Mouse (Mus musculus) embryonic facial prominence, embryonic 12.5 days (tissue): ENCODE results near the gene Tpk1. TPM values are rescaled to one million over a fixed set of nuclear protein-coding genes. Genes with fewer than 3 reads are reported as not detected.

Experiments
- ATAC-seq: fragments of 200-750 bp; cut with Nextera tagmentation; 2 replicates; pipeline ENCODE4 v1.8.0; 2017; ENCODE audit not compliant: insufficient number of reproducible peaks, insufficient read depth, low FRiP score, low TSS enrichment
- H3K27ac ChIP-seq: fragments of 300-500 bp; sonication (generic); 2 replicates; pipeline ENCODE4 v1.5.1; 2016; ENCODE audit warnings: mild to moderate bottlenecking
- H3K27me3 ChIP-seq: fragments of 300-500 bp; sonication (generic); 2 replicates; pipeline ENCODE4 v1.6.1; 2016; ENCODE audit warnings: mild to moderate bottlenecking, moderate library complexity
- H3K36me3 ChIP-seq: fragments of 300-500 bp; sonication (generic); 2 replicates; pipeline ENCODE4 v1.6.1; 2016; ENCODE audit warnings: mild to moderate bottlenecking
- H3K4me1 ChIP-seq: fragments of 300-500 bp; sonication (generic); 2 replicates; pipeline ENCODE4 v1.6.1; 2016
- H3K4me2 ChIP-seq: fragments of 300-500 bp; sonication (generic); replicated peaks from 2 replicates; pipeline ENCODE4 v1.6.1; 2016; ENCODE audit warnings: mild to moderate bottlenecking, moderate library complexity
- H3K4me3 ChIP-seq: fragments of 300-500 bp; sonication (generic); 2 replicates; pipeline ENCODE4 v1.5.1; 2016; ENCODE audit warnings: mild to moderate bottlenecking
- H3K9ac ChIP-seq: fragments of 300-500 bp; sonication (generic); 2 replicates; pipeline ENCODE4 v1.6.1; 2016; ENCODE audit warnings: mild to moderate bottlenecking, moderate library complexity
- H3K9me3 ChIP-seq: fragments of 300-500 bp; sonication (generic); 2 replicates; pipeline ENCODE4 v1.6.1; 2016; ENCODE audit warnings: mild to moderate bottlenecking, moderate library complexity
- WGBS: fragments of 180-500 bp; shearing (Covaris S2); methylation state at CpG from one replicate; pipeline ENCODE4 v1.1.7; 2016; 5-methylcytosine and 5-hydroxymethylcytosine counted together
- polyA plus RNA-seq: library from polyadenylated mRNA; unstranded; fragments of >200 nt; fragmentation: Nextera tagmentation; extraction: Ambion mirVana; gene quantifications from 2 replicates; pipeline ENCODE4 v1.2.1, GENCODE M21; 2016

Tpk1 gene
- polyA plus RNA-seq, 1 experiment from 2014 or later = 7.8 TPM

- no peaks in the 10 kb centered on the region for H3K36me3 ChIP-seq
- H3K4me1 ChIP-seq = no peaks in the 10 kb centered on the region
- H3K9me3 ChIP-seq = no peaks in the 10 kb centered on the region
- H3K9ac ChIP-seq = no peak overlapping the region
- WGBS = 82% methylated on average over 2 of the region's 2 CpGs
- no peak for ATAC-seq
- no peaks in the 10 kb centered on the region for H3K27me3 ChIP-seq
- H3K27ac ChIP-seq = no peak overlapping the region
- no peak overlapping the region for H3K4me3 ChIP-seq
- no peak overlapping the region for H3K4me2 ChIP-seq
Measured at GRCm38 (mm10) chr6:43366952-43367351, 299.1 kb downstream of the Tpk1 start.

- Histone ChIP-seq H3K9me3 (no peaks in the 10 kb centered on the region), H3K27ac (no peak overlapping the region), H3K27me3 (no peaks in the 10 kb centered on the region), H3K4me1 (no peaks in the 10 kb centered on the region), H3K4me3 (no peak overlapping the region), H3K4me2 (no peak overlapping the region), H3K36me3 (no peaks in the 10 kb centered on the region), H3K9ac (no peak overlapping the region)
- WGBS = 75% methylated on average over 3 of the region's 3 CpGs
- ATAC-seq = no peak
Measured at GRCm38 (mm10) chr6:43363917-43364316, 302.2 kb downstream of the Tpk1 start.

- Histone ChIP-seq H3K4me2 (no peak overlapping the region), H3K36me3 (no peaks in the 10 kb centered on the region), H3K4me1 (no peaks in the 10 kb centered on the region), H3K27me3 (no peaks in the 10 kb centered on the region), H3K9ac (no peak overlapping the region), H3K9me3 (no peaks in the 10 kb centered on the region), H3K27ac (no peak overlapping the region), H3K4me3 (no peak overlapping the region)
- 85% methylated on average over 5 of the region's 5 CpGs for WGBS
- no peak for ATAC-seq
Measured at GRCm38 (mm10) chr6:43363291-43363820, 302.7 kb downstream of the Tpk1 start.

- Histone ChIP-seq H3K4me1 (no peaks in the 10 kb centered on the region), H3K4me2 (no peak overlapping the region), H3K36me3 (no peaks in the 10 kb centered on the region), H3K27ac (no peak overlapping the region), H3K27me3 (no peaks in the 10 kb centered on the region), H3K9me3 (no peaks in the 10 kb centered on the region), H3K4me3 (no peak overlapping the region), H3K9ac (no peak overlapping the region)
- WGBS = 46% methylated on average over 5 of the region's 5 CpGs
- no peak for ATAC-seq
Measured at GRCm38 (mm10) chr6:43361248-43361647, 304.8 kb downstream of the Tpk1 start.

GRCm38 (mm10) chr6:43360214-43360613 lies 305.9 kb downstream of the Tpk1 start:
- Histone ChIP-seq H3K4me3 (no peak overlapping the region), H3K4me1 (no peaks in the 10 kb centered on the region), H3K27me3 (no peaks in the 10 kb centered on the region), H3K9ac (no peak overlapping the region), H3K4me2 (no peak overlapping the region), H3K27ac (no peak overlapping the region), H3K9me3 (no peaks in the 10 kb centered on the region), H3K36me3 (no peaks in the 10 kb centered on the region)
- ATAC-seq = no peak
- 29% methylated on average over 3 of the region's 3 CpGs for WGBS

- no peak overlapping the region for H3K4me3 ChIP-seq
- H3K27me3 ChIP-seq = no peaks in the 10 kb centered on the region
- no peaks in the 10 kb centered on the region for H3K9me3 ChIP-seq
- no peak overlapping the region for H3K9ac ChIP-seq
- no peaks in the 10 kb centered on the region for H3K36me3 ChIP-seq
- H3K4me2 ChIP-seq = no peak overlapping the region
- no peaks in the 10 kb centered on the region for H3K4me1 ChIP-seq
- no peak overlapping the region for H3K27ac ChIP-seq
- whole genome bisulfite sequencing = 77% methylated on average over 9 of the region's 9 CpGs
- no peak for ATAC-seq
Measured at GRCm38 (mm10) chr6:43354562-43355241, 311.4 kb downstream of the Tpk1 start.

- H3K4me1 ChIP-seq = no peaks in the 10 kb centered on the region
- no peak overlapping the region for H3K27ac ChIP-seq
- no peaks in the 10 kb centered on the region for H3K9me3 ChIP-seq
- no peak overlapping the region for H3K4me3 ChIP-seq
- whole genome bisulfite sequencing = 88% methylated on average over 4 of the region's 4 CpGs
- no peak overlapping the region for H3K4me2 ChIP-seq
- H3K27me3 ChIP-seq = no peaks in the 10 kb centered on the region
- no peak overlapping the region for H3K9ac ChIP-seq
- H3K36me3 ChIP-seq = no peaks in the 10 kb centered on the region
- ATAC-seq = no peak
Measured at GRCm38 (mm10) chr6:43353446-43353845, 312.6 kb downstream of the Tpk1 start.

- Histone ChIP-seq H3K27me3 (no peaks in the 10 kb centered on the region), H3K27ac (no peak overlapping the region), H3K4me2 (no peak overlapping the region), H3K9ac (no peak overlapping the region), H3K4me1 (no peaks in the 10 kb centered on the region), H3K9me3 (no peaks in the 10 kb centered on the region), H3K4me3 (no peak overlapping the region), H3K36me3 (no peaks in the 10 kb centered on the region)
- no peak for ATAC-seq
- 53% methylated on average over 4 of the region's 4 CpGs for WGBS
Measured at GRCm38 (mm10) chr6:43349083-43349482, 317.0 kb downstream of the Tpk1 start.

- no peak for ATAC-seq
- WGBS = 96% methylated on average over 1 of the region's 1 CpGs
- H3K27me3 ChIP-seq = no peaks in the 10 kb centered on the region
- no peak overlapping the region for H3K4me2 ChIP-seq
- H3K36me3 ChIP-seq = no peaks in the 10 kb centered on the region
- no peaks in the 10 kb centered on the region for H3K9me3 ChIP-seq
- no peak overlapping the region for H3K27ac ChIP-seq
- H3K4me3 ChIP-seq = no peak overlapping the region
- H3K4me1 ChIP-seq = no peaks in the 10 kb centered on the region
- H3K9ac ChIP-seq = no peak overlapping the region
Measured at GRCm38 (mm10) chr6:43347637-43348036, 318.4 kb downstream of the Tpk1 start.

- Histone ChIP-seq H3K9ac (no peak overlapping the region), H3K4me1 (no peaks in the 10 kb centered on the region), H3K9me3 (no peaks in the 10 kb centered on the region), H3K27me3 (no peaks in the 10 kb centered on the region), H3K4me3 (no peak overlapping the region), H3K4me2 (no peak overlapping the region), H3K36me3 (no peaks in the 10 kb centered on the region), H3K27ac (no peak overlapping the region)
- WGBS = 76% methylated on average over 1 of the region's 1 CpGs
- no peak for ATAC-seq
Measured at GRCm38 (mm10) chr6:43343006-43343405, 323.1 kb downstream of the Tpk1 start.

GRCm38 (mm10) chr6:43342386-43342785 lies 323.7 kb downstream of the Tpk1 start:
- H3K9me3 ChIP-seq = no peaks in the 10 kb centered on the region
- H3K27ac ChIP-seq = no peak overlapping the region
- H3K9ac ChIP-seq = no peak overlapping the region
- H3K4me3 ChIP-seq = no peak overlapping the region
- no peak for ATAC-seq
- H3K4me2 ChIP-seq = no peak overlapping the region
- H3K27me3 ChIP-seq = no peaks in the 10 kb centered on the region
- 72% methylated on average over 2 of the region's 2 CpGs for WGBS
- no peaks in the 10 kb centered on the region for H3K36me3 ChIP-seq
- H3K4me1 ChIP-seq = no peaks in the 10 kb centered on the region

- no peak for ATAC-seq
- 73% methylated on average over 2 of the region's 2 CpGs for WGBS
Measured at GRCm38 (mm10) chr6:43338804-43339203, 327.3 kb downstream of the Tpk1 start.

More at GRCm38 (mm10) chr6:43338804-43339203, 327.3 kb downstream of the Tpk1 start:
- H3K27ac ChIP-seq = no peak overlapping the region
- H3K27me3 ChIP-seq = no peaks in the 10 kb centered on the region
- H3K4me3 ChIP-seq = no peak overlapping the region
- H3K9me3 ChIP-seq = no peaks in the 10 kb centered on the region
- no peak overlapping the region for H3K4me2 ChIP-seq
- no peak overlapping the region for H3K9ac ChIP-seq
- no peaks in the 10 kb centered on the region for H3K36me3 ChIP-seq
- no peaks in the 10 kb centered on the region for H3K4me1 ChIP-seq
